Mouse (Mus musculus) liver, postnatal 0 days (tissue): ENCODE measurements at regions not wholly inside any gene's neighbourhood (a gene's known extent, or its start where the extent isn't known, plus 50 kb on each side); places are given as distances from the start of the nearest gene placed in this dataset.
A peak's percentile ranks its signal among the peaks of the same experiment; 100 is the strongest.

Experiments
- CTCF ChIP-seq: sonication (generic); IDR thresholded peaks from 2 replicates; pipeline ENCODE4 v1.5.1; 2016; ENCODE audit warnings: antibody characterized with exemption, low read depth
- EP300 ChIP-seq: IDR thresholded peaks from 2 replicates; pipeline ENCODE4 v1.6.1; 2016; ENCODE audit warnings: antibody characterized with exemption, low read depth, mild to moderate bottlenecking

GRCm38 (mm10) chr3:21988010-21988531, 88.4 kb upstream of the Tbl1xr1 start:
- TF ChIP-seq CTCF (no peak), EP300 (peak; percentile 85)
